Mouse (Mus musculus): Measurements from ENCODE around the gene Scarf1.

The Scarf1 gene

GRCm38 (mm10) chr11:75563851-75564548 lies 50.7 kb downstream of the Scarf1 start:
- no peak for DNase-seq (ENCODE audit: low read depth, low spot score)

- DNase-seq (ENCODE audit: low read depth, low spot score) = no peak
Observed at GRCm38 (mm10) chr11:75565849-75566248, 52.5 kb downstream of the Scarf1 start.

- no peak for DNase-seq (ENCODE audit: low read depth, low spot score)
Observed at GRCm38 (mm10) chr11:75566276-75567196, 53.2 kb downstream of the Scarf1 start.

- no peak for DNase-seq (ENCODE audit: low read depth, low spot score)
Observed at GRCm38 (mm10) chr11:75567346-75568114, 54.2 kb downstream of the Scarf1 start.

GRCm38 (mm10) chr11:75568115-75568511 lies 54.8 kb downstream of the Scarf1 start:
- DNase-seq (ENCODE audit: low read depth, low spot score) = no peak

GRCm38 (mm10) chr11:75568962-75569361 lies 55.6 kb downstream of the Scarf1 start:
- DNase-seq (ENCODE audit: low read depth, low spot score) = no peak

GRCm38 (mm10) chr11:75570375-75571125 lies 57.2 kb downstream of the Scarf1 start:
- DNase-seq (ENCODE audit: low read depth, low spot score) = no peak

- no peak for DNase-seq (ENCODE audit: low read depth, low spot score)
Observed at GRCm38 (mm10) chr11:75571126-75571990, 58.0 kb downstream of the Scarf1 start.

GRCm38 (mm10) chr11:75572301-75572791 lies 59.0 kb downstream of the Scarf1 start:
- no peak for DNase-seq (ENCODE audit: low read depth, low spot score)

- DNase-seq (ENCODE audit: low read depth, low spot score) = peak; percentile 97
Observed at GRCm38 (mm10) chr11:75572854-75573650, 59.7 kb downstream of the Scarf1 start.

- no peak for DNase-seq (ENCODE audit: low read depth, low spot score)
Observed at GRCm38 (mm10) chr11:75574378-75575123, 61.2 kb downstream of the Scarf1 start.

- no peak for DNase-seq (ENCODE audit: low read depth, low spot score)
Observed at GRCm38 (mm10) chr11:75575560-75576123, 62.3 kb downstream of the Scarf1 start.

Data from CD4-positive, CD25-positive, alpha-beta regulatory T cell, adult 2 months (primary cell).